Mouse (Mus musculus) cerebellum, adult 2 months (tissue): Measurements from ENCODE around the gene Atf3.

Experiments used
- CTCF ChIP-seq: fragments of 200-500 bp; IDR thresholded peaks from 2 replicates; pipeline ENCODE4 v1.5.1; 2011; ENCODE audit warnings: low read depth, mild to moderate bottlenecking, control low read depth, low read length, moderate library complexity, borderline replicate concordance; ENCODE audit not compliant: insufficient read depth
- POLR2A ChIP-seq: fragments of 200-500 bp; IDR thresholded peaks from 2 replicates; pipeline ENCODE4 v1.6.1; 2011; ENCODE audit warnings: low read length, control low read depth, borderline replicate concordance; ENCODE audit not compliant: insufficient read depth

DNA sequence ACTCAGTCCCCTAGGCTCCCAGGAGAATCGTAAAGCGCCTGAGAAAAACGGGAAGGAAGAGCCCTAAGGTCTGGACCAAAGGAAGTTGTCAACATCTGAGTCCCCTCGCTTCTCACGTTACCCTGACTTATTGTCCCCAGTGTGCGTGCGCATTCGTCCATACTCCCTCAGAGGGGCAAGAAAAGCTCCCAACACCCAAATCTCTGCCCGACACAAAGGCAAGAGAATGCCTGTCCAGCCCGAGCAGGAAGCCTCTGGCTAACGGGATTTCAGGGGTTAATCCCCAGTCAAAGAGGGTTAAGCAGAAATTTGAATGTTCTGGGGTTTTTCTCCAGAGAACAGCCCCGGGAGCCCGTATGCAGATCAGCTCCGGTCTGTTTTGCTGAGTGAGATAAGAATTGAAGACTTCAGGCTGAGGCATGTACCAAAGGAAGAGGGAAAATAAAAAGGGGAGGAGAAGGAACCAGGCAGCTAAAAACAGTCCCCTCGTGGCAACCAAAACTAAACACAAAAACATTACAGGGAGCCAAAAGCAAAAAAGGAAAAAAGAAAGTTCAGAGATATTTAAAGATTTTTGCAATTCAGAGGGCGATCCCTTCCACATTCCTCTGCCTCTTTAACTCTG, 32.0 kb downstream of the Atf3 start:
- no peak for TF ChIP-seq POLR2A
- TF ChIP-seq CTCF = no peak
